Mouse (Mus musculus) CH12.LX (cell line): ENCODE data around the gene Palm2. TPM values are rescaled to one million over a fixed set of nuclear protein-coding genes. Genes with fewer than 3 reads are reported as not detected.

Source experiments
- DNase-seq: peaks from one replicate; pipeline ENCODE4 v3.0.0-alpha.2; 2013; ENCODE audit errors: extremely low read depth
- H3K27ac ChIP-seq: 2 replicates; pipeline ENCODE4 v1.5.1; 2012; ENCODE audit warnings: low read depth, mild to moderate bottlenecking, control low read depth, moderate library complexity; ENCODE audit not compliant: insufficient read depth
- H3K27me3 ChIP-seq: replicated peaks from 2 replicates; pipeline ENCODE3; 2012; ENCODE audit warnings: inconsistent platforms
- H3K36me3 ChIP-seq, 2 experiments: replicated peaks in 1 of 2; 2 replicates each; pipeline versions ENCODE3 to v1.6.1; 2012; ENCODE audit warnings: inconsistent platforms in 1 of 2, low read length in 1 of 2, mild to moderate bottlenecking in 1 of 2, mixed read lengths in 1 of 2, moderate library complexity in 1 of 2; ENCODE audit not compliant: control insufficient read depth in 1 of 2, insufficient read depth in 1 of 2
- H3K4me1 ChIP-seq, 2 experiments: 2 replicates each; pipeline ENCODE4 v1.6.1; 2012; ENCODE audit warnings: inconsistent platforms in 1 of 2, moderate library complexity in 1 of 2; ENCODE audit not compliant: insufficient read depth in 2 of 2, control insufficient read depth in 1 of 2
- H3K4me2 ChIP-seq: 2 replicates; pipeline ENCODE4 v1.6.1; 2012; ENCODE audit warnings: low read depth, mild to moderate bottlenecking, control low read depth; ENCODE audit not compliant: poor library complexity, insufficient read depth, severe bottlenecking
- H3K4me3 ChIP-seq, 3 experiments: fragments of 150-350 bp in 1 of 3; sonication (generic) in 1 of 3; replicated peaks in 1 of 3; 2 replicates each; pipeline versions ENCODE3 to v1.5.1; 2011 to 2012; ENCODE audit warnings: low read depth in 2 of 3, low read length in 2 of 3, mild to moderate bottlenecking in 2 of 3, moderate library complexity in 2 of 3, control low read depth in 1 of 3, improper control_type of control experiment in 1 of 3, inconsistent platforms in 1 of 3, mixed read lengths in 1 of 3; ENCODE audit not compliant: poor library complexity in 1 of 3
- H3K79me2 ChIP-seq: replicated peaks from 2 replicates; pipeline ENCODE4 v1.6.1; 2012; ENCODE audit warnings: mild to moderate bottlenecking, moderate library complexity; ENCODE audit not compliant: control insufficient read depth, poor library complexity, insufficient read depth, severe bottlenecking; ENCODE audit errors: extremely low read depth
- H3K9ac ChIP-seq: 2 replicates; pipeline ENCODE4 v1.6.1; 2012; ENCODE audit warnings: low read depth, mild to moderate bottlenecking, control low read depth, moderate library complexity; ENCODE audit not compliant: insufficient read depth
- H3K9me3 ChIP-seq: replicated peaks from 2 replicates; pipeline ENCODE3; 2012; ENCODE audit warnings: low read length, inconsistent platforms, mixed read lengths
- BHLHE40 ChIP-seq: IDR thresholded peaks from 2 replicates; pipeline ENCODE4 v1.6.1; 2011; ENCODE audit warnings: mild to moderate bottlenecking, low read depth, low read length, improper control_type of control experiment
- CHD1 ChIP-seq: IDR thresholded peaks from 2 replicates; pipeline ENCODE4 v1.6.1; 2012; ENCODE audit warnings: low read depth, low read length, improper control_type of control experiment, inconsistent platforms
- CTCF ChIP-seq, 2 experiments: IDR thresholded peaks in 1 of 2; conservative IDR thresholded peaks in 1 of 2; 2 replicates each; pipeline ENCODE4 v1.5.1; 2011 to 2012; ENCODE audit warnings: low read depth in 2 of 2, low read length in 2 of 2, improper control_type of control experiment in 1 of 2, inconsistent platforms in 1 of 2, mild to moderate bottlenecking in 1 of 2, moderate library complexity in 1 of 2
- ELF1 ChIP-seq: IDR thresholded peaks from 2 replicates; pipeline ENCODE4 v1.6.1; 2014; ENCODE audit warnings: low read depth, mild to moderate bottlenecking, inconsistent platforms, low read length, improper control_type of control experiment
- EP300 ChIP-seq: IDR thresholded peaks from 2 replicates; pipeline ENCODE4 v1.6.1; 2011; ENCODE audit warnings: low read length, improper control_type of control experiment
- ETS1 ChIP-seq: conservative IDR thresholded peaks from 2 replicates; pipeline ENCODE4 v1.6.1; 2012; ENCODE audit warnings: low read depth, mild to moderate bottlenecking, inconsistent platforms, low read length, improper control_type of control experiment, moderate library complexity
- GABPA ChIP-seq: IDR thresholded peaks from 2 replicates; pipeline ENCODE4 v1.6.1; 2012; ENCODE audit warnings: low read depth, low read length, improper control_type of control experiment, inconsistent platforms; ENCODE audit not compliant: insufficient replicate concordance
- HCFC1 ChIP-seq: IDR thresholded peaks from 2 replicates; pipeline ENCODE4 v1.6.1; 2012; ENCODE audit warnings: low read depth, mild to moderate bottlenecking, inconsistent platforms, low read length, improper control_type of control experiment
- JUN ChIP-seq: IDR thresholded peaks from 2 replicates; pipeline ENCODE4 v1.6.1; 2011; ENCODE audit warnings: low read depth, mild to moderate bottlenecking, low read length, improper control_type of control experiment, moderate library complexity; ENCODE audit not compliant: insufficient read depth
- JUND ChIP-seq: conservative IDR thresholded peaks from 2 replicates; pipeline ENCODE4 v1.6.1; 2011; ENCODE audit warnings: low read depth, low read length, improper control_type of control experiment
- KAT2A ChIP-seq: IDR thresholded peaks from 2 replicates; pipeline ENCODE4 v1.6.1; 2012; ENCODE audit warnings: low read length, improper control_type of control experiment, inconsistent platforms; ENCODE audit not compliant: insufficient replicate concordance
- MAFK ChIP-seq: IDR thresholded peaks from 2 replicates; pipeline ENCODE4 v1.6.1; 2011; ENCODE audit warnings: low read length, improper control_type of control experiment; ENCODE audit not compliant: insufficient replicate concordance
- MAX ChIP-seq: IDR thresholded peaks from 2 replicates; pipeline ENCODE4 v1.6.1; 2011; ENCODE audit warnings: low read length, improper control_type of control experiment
- MAZ ChIP-seq: IDR thresholded peaks from 2 replicates; pipeline ENCODE4 v1.6.1; 2012; ENCODE audit warnings: low read depth, mild to moderate bottlenecking, inconsistent platforms, low read length, improper control_type of control experiment, moderate library complexity
- MXI1 ChIP-seq: IDR thresholded peaks from 2 replicates; pipeline ENCODE4 v1.6.1; 2011; ENCODE audit warnings: mild to moderate bottlenecking, low read depth, low read length, improper control_type of control experiment
- NELFE ChIP-seq: IDR thresholded peaks from 2 replicates; pipeline ENCODE4 v1.6.1; 2011; ENCODE audit warnings: low read depth, low read length, improper control_type of control experiment
- NRF1 ChIP-seq: IDR thresholded peaks from 2 replicates; pipeline ENCODE4 v1.6.1; 2014; ENCODE audit warnings: low read depth, mild to moderate bottlenecking, inconsistent platforms, low read length, improper control_type of control experiment, moderate library complexity
- PAX5 ChIP-seq: IDR thresholded peaks from 2 replicates; pipeline ENCODE4 v1.6.1; 2012; ENCODE audit warnings: low read length, inconsistent platforms, mixed read lengths
- POLR2A ChIP-seq: IDR thresholded peaks from 2 replicates; pipeline ENCODE4 v1.6.1; 2011; ENCODE audit warnings: low read depth, mild to moderate bottlenecking, improper control_type of control experiment, low read length
- RAD21 ChIP-seq: IDR thresholded peaks from 2 replicates; pipeline ENCODE4 v1.6.1; 2011; ENCODE audit warnings: low read depth, mild to moderate bottlenecking, low read length, improper control_type of control experiment, moderate library complexity
- SIN3A ChIP-seq: IDR thresholded peaks from 2 replicates; pipeline ENCODE4 v1.6.1; 2012; ENCODE audit warnings: low read length, improper control_type of control experiment, inconsistent platforms
- TBP ChIP-seq: conservative IDR thresholded peaks from 2 replicates; pipeline ENCODE4 v1.6.1; 2011; ENCODE audit warnings: low read depth, low read length, improper control_type of control experiment
- TCF12 ChIP-seq: IDR thresholded peaks from 2 replicates; pipeline ENCODE4 v1.6.1; 2014; ENCODE audit warnings: low read depth, mild to moderate bottlenecking, inconsistent platforms, low read length, improper control_type of control experiment
- USF1 ChIP-seq: IDR thresholded peaks from 2 replicates; pipeline ENCODE4 v1.6.1; 2014; ENCODE audit warnings: low read depth, mild to moderate bottlenecking, inconsistent platforms, low read length, improper control_type of control experiment
- USF2 ChIP-seq: conservative IDR thresholded peaks from 2 replicates; pipeline ENCODE4 v1.6.1; 2011; ENCODE audit warnings: low read depth, low read length, improper control_type of control experiment
- dilution Hi-C: fragments of 300-500 bp; cut with MboI; formaldehyde crosslinking; loops from 2 replicates; pipeline ENCODE4 v1.14.3; 2020; ENCODE audit warnings: low sequenced_read_pairs; ENCODE audit not compliant: extremely low pct_unique_long_range_greater_than_20kb, extremely low pct_ligation_motif_present
- in situ Hi-C: fragments of 300-500 bp; cut with MboI; formaldehyde crosslinking; loops from 3 replicates; pipeline ENCODE4 v1.14.3; 2019; ENCODE audit warnings: low sequenced_read_pairs, low pct_ligation_motif_present, low pct_unique_long_range_greater_than_20kb, mixed read lengths
- polyA plus RNA-seq: library from polyadenylated mRNA; unstranded; fragments of >175 nt; gene quantifications from 2 replicates; pipeline ENCODE4 v1.2.1, GENCODE M21; 2012; ENCODE audit warnings: low read depth; ENCODE audit not compliant: insufficient read length
- total RNA-seq, 2 experiments: library from RNA; depleted of rRNA; stranded (reverse); fragments of 300-350 nt in 1 of 2; fragments of >200 nt in 1 of 2; gene quantifications; 2 replicates each; pipeline ENCODE4 v1.2.3; 2012 to 2014

Palm2 gene
- total and polyA plus RNA-seq, 3 experiments = not detected

GRCm38 (mm10) chr4:57697918-57698611 lies 264.0 kb downstream of the Palm2 start:
- in situ Hi-C loops = no loop called here
- no peak for TF ChIP-seq POLR2A
- no peak for TF ChIP-seq KAT2A
- no peak for TF ChIP-seq USF1
- no peak for TF ChIP-seq SIN3A
- TF ChIP-seq GABPA = no peak
- TF ChIP-seq RAD21 = no peak
- no peak for TF ChIP-seq TBP
- TF ChIP-seq MXI1 = no peak
- TF ChIP-seq MAX = no peak
- no peak for TF ChIP-seq CHD1
- TF ChIP-seq JUN = no peak
- no peak for TF ChIP-seq MAFK
- no peak for TF ChIP-seq CTCF (conservative IDR thresholded peaks at IDR 0.05 in 1 of 2, IDR thresholded peaks at IDR 0.05 in 1 of 2; ENCODE audit: low read depth in 2 of 2, low read length in 2 of 2)
- TF ChIP-seq HCFC1 = no peak
- no peak for TF ChIP-seq NRF1
- no peak for TF ChIP-seq MAZ
- no peak for TF ChIP-seq EP300
- TF ChIP-seq JUND = no peak
- no peak for TF ChIP-seq ETS1
- Histone ChIP-seq H3K9ac (no peak overlapping the region), H3K4me1 (peaks cover 0 to 3% of the 10 kb centered on the region in 2 experiments; a peak in 1 of 4 replicates), H3K79me2 (no peaks in the 10 kb centered on the region), H3K36me3 (no peaks in the 10 kb centered on the region), H3K27ac (no peak overlapping the region), H3K4me3 (no peak overlapping the region), H3K9me3 (no peaks in the 10 kb centered on the region), H3K27me3 (no peaks in the 10 kb centered on the region), H3K4me2 (no peak overlapping the region)
- dilution Hi-C loops = no loop called here
- DNase-seq = no peak

- dilution Hi-C loops = no loop called here
- H3K4me1 ChIP-seq = peaks cover 8 to 13% of the 10 kb centered on the region in 2 experiments; a peak in 3 of 4 replicates
- no peak for DNase-seq
- no peaks in the 10 kb centered on the region for H3K36me3 ChIP-seq
- in situ Hi-C loops = no loop called here
- H3K4me3 ChIP-seq = no peak overlapping the region
- no peaks in the 10 kb centered on the region for H3K79me2 ChIP-seq
- TF ChIP-seq CHD1 (no peak), HCFC1 (no peak), POLR2A (no peak), BHLHE40 (no peak), CTCF (conservative IDR thresholded peaks at IDR 0.05 in 1 of 2, IDR thresholded peaks at IDR 0.05 in 1 of 2; ENCODE audit: low read depth in 2 of 2, low read length in 2 of 2) (no peak), MAZ (no peak), JUND (no peak), PAX5 (no peak), KAT2A (no peak), NELFE (no peak), USF2 (no peak), ETS1 (no peak), TCF12 (no peak), ELF1 (no peak), TBP (no peak)
- H3K27ac ChIP-seq = no peak overlapping the region
- H3K9me3 ChIP-seq = no peaks in the 10 kb centered on the region
- no peaks in the 10 kb centered on the region for H3K27me3 ChIP-seq
- H3K9ac ChIP-seq = no peak overlapping the region
- no peak overlapping the region for H3K4me2 ChIP-seq
Measured at GRCm38 (mm10) chr4:57701576-57701975, 267.5 kb downstream of the Palm2 start.
